Mouse (Mus musculus) gastrocnemius, postnatal 25 days (tissue): ENCODE results near the gene Zfp990. TPM values are rescaled to one million over a fixed set of nuclear protein-coding genes. Genes with fewer than 3 reads are reported as not detected.
"Not testable (repeated sequence)": the region's sequence is repeated elsewhere in the genome, so short reads cannot be mapped to it uniquely, and the experiment has no call there.

ENCODE experiments used
- DNase-seq: peaks from one replicate; pipeline ENCODE4 v3.0.0; 2022
- long read RNA-seq, 2 experiments: library from polyadenylated mRNA; stranded (forward); transcript quantifications; one replicate each; pipeline ENCODE4 v2.0.0; 2021
- total RNA-seq, 2 experiments: library from RNA; stranded (reverse); gene quantifications; 1 replicate in 1 of 2; 2 replicates in 1 of 2; pipeline ENCODE4 v1.2.3; 2021

The Zfp990 gene
- under 1 TPM; 0.15 to 0.19 TPM for total RNA-seq
- long read RNA-seq, experiment 1: 0 reads
- long read RNA-seq, experiment 2: 0 reads

DNA sequence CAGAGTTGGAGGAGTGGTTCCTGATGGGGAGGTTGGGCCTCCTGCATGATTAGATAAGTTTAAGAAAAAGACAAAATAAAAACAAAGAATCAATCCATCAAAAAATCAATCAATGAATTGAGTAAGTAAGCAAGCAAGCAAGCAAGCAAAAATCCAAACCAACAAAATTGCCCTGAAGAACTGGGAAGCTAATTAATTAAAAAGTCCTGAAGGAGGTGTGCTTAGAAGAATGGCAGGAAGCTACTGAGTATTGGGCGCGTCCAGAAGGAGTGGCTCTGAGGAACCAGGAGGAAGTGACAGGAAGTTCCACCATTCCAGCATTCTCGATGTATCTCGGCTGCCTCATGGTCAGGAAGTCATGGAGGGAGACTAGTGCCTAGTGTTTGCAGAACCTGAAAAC is at the start of gene Zfp990:
Zfp990 (plus strand) TSS at position 301 of the 400 bp plus-strand sequence.
- DNase-seq: not testable (repeated sequence)

DNA sequence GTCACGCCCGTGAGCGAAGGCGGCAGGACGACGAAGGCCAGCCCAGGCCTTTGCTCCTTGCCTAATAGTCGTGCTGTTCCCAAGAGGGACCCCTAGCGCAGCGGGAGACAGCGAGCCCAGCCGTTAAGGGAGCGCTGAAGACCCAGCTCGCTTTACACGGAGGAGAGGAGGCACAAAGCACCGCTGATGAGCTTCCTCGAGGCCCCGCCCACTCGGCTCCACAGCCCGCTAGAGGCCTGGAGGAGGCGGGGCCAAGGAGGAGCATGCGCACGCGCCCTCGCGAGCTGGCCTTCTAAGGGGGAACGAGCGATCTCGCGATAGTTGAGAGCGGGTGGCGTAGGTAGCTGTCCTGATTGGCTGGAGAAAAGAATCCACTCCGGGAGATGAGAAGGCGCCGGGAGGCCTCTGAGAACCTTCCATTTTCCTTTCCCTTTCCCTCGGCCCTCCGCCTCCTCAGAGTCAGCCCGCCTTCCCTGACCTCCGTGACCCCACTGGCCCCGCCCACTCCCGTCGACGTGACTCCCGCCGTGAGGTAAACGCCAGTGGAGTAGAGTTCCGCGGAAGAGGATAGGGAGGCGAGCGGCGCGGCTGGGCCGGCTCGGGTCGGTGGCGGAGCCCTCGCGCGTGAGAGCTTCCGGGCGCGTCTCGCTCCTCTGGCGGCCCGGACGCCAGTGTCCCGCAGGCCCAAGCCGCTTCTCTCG is 46.9 kb upstream of the Zfp990 start:
- DNase-seq: not testable (repeated sequence)

DNA sequence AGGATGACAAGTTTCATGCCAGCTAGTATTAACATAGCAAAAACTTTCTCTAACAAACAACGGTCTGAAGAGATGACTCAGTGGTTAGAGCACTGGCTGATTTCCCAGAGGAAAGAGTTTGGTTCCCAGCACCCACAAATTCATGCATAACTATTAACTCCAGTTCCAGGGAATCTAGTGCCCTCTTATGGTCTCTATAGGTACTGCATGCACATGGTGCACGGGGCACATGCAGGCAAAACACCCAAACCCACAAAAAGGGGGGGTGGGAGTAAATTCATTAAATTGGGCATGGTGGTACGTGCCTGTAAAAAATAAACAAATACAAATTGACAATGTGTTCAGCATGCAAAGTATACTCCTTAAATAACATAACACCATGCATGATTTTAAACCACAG is 32.4 kb upstream of the Zfp990 start:
- no peak for DNase-seq

DNA sequence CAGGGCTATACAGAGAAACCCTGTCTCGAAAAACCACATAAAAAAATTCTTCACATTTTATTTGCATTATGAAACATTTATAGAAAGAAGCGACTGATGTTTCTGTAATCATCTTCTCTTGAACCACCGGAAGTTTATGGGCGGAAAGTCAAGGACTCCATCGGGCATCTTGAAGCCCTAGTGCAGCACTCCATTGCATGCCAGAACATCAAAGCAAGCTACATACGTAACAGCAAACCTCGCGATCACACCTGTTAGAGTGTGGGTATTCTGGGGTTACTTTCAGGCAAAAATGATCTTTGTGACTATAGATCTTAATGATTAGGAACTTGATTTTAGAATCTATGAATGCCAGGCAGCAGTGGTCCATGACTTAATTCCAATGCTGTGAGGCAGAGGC is 29.9 kb upstream of the Zfp990 start:
- DNase-seq: not testable (repeated sequence)

DNA sequence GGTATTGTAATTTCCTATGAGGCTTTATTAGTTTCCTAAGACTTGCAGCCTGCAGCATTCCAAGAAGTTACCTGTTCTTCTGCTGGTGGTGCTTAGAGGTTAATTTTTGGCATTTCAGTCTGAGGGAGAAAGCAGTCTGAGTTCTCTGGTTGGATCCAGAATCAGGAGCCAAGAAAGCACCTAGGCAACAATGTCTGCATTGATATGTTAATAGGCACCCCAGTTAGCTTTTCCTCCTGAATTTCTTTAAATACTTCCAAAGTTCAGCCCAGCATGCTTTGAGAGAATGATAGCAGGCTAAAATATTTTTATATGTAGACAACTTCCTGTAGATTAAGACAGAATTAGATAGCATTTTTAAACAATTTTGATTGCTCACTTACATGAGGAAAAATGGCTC is 21.2 kb upstream of the Zfp990 start:
- DNase-seq: no peak

DNA sequence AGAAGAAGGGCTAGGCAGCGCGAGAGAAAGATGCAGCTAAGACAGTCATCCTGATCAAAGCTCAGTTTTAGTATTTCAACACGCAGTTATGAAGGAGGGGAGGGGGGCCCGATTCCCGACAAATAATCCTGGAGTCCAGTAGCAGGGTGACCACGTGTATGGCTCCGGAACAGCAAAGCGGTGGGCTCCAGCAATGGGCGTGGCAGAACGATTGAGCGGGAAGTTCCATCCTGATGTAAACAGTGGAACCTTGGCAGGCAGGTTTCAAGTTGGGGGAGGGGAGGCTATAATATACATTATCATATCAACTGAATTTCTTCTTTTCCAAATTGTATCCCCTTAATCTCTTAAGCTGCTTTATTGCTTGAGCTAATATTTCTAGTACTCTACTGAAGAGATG is 18.4 kb upstream of the Zfp990 start:
- DNase-seq: no peak

DNA sequence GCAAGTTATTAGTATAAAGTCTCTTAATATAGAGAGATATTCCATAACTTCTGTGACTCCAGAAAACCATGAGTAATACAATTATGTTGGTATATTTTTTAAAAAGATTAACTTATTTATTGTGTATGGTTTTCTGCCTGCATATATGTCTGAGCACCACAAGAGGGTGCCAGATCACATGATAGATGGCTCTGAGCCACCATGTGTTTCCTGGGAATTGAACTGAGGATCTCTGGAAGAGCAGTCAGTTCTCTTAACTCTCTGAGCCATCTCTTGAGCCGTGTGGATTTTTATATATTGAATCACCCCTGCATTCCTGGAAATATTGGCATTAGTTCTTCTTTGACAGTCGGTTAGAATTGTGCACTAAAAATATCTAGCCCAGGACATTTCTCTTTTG is 17.2 kb upstream of the Zfp990 start:
- not testable (repeated sequence) for DNase-seq

DNA sequence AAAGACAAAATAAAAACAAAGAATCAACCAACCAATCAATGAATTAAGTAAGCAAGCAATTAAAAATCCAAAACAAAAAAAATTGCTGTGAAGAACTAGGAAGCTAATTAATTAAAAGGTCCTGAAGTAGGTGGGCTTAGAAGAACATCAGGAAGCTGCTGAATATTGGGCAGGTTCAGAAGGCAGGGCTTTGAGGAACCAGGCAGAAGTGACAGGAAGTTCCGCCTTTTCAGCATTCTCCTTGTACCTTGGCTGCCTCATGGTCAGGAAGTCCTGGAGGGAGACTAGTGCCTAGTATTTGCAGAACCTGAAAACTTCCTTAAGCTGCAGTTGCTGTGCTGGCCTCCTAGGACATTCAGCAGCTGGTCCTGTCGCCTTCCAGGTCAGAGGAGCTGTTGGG is 4.1 kb downstream of the Zfp990 start:
- DNase-seq: not testable (repeated sequence)

DNA sequence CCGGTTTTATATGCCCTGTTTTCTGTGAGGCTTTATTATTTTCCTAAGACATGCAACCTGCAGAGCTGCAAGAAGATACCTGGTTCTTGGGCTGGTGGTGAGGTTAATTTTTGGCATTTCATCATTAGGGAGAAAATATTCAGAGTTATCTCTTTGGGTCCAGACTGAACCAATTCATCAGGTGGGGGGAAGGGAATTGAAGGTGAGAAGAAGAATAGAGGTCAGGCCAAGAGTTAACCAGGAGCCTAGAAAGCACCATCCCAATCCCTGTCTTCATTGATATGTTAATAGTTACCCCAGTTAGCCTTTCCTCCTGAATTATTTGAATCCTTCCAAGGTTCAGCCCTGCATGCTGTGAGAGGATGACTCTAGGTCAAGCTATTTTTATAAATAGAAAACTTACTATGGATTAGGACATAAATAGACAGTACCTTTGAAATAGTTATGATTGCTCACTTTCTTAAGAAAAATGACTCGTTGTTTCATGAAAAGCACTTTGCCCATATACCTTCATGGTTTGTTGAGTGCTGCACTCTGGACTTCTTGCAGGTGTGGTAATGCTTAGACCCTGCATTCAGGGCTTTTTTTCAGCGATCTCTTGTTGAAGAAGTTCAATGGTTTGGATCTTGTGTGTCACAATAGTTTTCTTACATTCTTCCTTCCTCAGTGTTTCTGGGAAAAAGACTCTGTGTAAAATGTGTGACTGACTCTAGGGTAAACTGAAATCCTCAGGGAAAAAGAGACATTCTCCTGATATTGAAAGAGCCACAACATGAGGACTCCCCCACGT is 5.4 kb downstream of the Zfp990 start:
- DNase-seq: not testable (repeated sequence)

DNA sequence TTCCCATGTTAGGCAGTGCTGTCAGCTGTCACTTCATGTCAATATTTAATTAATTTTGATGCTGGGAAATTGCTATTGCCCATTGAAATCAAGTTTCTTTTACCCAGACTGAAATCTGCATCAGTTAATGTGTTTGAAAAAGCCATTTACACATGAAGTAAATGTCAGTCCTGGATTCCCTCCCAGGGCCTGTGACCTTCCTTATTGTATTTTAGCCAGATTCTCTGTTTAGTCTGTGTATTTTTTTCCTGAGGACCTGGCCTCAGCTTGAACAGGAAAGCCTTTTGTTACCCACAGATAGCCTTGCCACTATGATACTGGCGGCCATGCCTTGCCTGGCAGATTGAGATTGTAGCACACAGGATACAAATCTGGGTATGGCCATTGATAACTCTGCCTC is 6.8 kb downstream of the Zfp990 start:
- not testable (repeated sequence) for DNase-seq

DNA sequence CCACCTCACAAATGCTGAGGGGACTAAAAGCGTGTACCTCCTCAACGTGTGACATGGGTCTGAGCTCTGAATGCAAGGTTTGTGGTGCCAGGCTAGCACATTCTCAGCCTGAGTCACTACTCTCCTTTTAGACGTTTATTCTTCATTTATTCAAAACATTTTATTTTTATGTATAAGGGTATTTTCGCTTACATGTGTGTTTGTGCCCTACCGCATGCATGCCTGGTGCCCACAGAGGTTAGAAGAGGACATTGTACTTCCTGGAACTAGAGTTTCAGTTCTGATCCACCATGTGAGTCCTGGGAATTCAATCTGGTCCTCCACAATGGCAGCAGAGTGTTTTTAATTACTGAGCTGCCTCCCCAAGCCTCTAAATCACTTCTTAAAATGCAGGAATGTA is 33.3 kb downstream of the Zfp990 start:
- DNase-seq: not testable (repeated sequence)

DNA sequence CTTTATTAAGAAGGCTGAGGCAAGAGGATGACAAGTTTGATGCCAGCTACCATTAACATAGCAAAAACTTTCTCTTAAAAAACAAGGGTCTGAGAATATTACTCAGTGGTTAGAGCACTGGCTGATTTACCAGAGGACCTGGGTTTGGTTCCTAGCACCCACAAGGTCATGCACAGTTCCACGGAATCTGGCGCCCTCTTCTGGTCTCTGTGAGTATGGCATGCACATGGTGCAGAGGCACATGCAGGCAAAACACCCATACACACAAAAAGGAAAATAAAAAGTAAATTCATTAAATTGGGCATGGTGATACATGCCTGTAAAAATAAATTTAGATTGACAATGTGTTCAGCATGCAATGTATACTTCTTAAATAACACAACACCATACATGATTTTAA is 34.5 kb downstream of the Zfp990 start:
- not testable (repeated sequence) for DNase-seq

DNA sequence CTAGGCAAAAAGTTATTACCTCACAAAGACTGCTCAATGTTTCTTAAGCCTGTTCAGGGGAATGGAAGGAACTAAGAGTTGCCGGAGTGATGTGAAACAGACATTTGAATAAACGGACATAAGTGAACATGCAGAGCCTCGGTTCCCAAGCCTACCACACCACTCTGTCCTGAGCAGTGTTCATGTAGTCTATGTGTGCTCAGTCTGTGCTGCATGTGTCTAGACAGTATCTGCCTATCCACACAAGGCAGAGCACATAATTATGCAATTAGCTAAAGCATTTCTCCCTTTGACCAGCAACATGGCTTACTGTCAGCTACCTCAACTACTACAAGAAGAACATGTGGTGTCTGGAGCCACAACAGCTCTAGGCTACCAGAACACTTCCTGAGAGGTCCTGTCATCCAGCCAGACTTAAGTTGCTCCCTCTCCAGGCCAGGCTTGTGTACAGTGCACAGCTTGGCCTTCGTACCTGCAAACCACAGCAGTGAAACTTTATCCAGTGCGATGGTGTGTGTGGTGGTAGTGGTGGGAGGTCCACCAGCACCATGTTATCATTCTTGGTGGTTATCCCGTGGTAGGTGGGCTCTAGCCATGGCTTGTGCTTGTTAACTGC is 35.3 kb downstream of the Zfp990 start:
- DNase-seq: not testable (repeated sequence)

GRCm38 (mm10) chr4:145546477-145546876 is 35.9 kb downstream of the Zfp990 start:
- not testable (repeated sequence) for DNase-seq

- DNase-seq: no peak
Observed at GRCm38 (mm10) chr4:145556680-145557079, 46.1 kb downstream of the Zfp990 start.

GRCm38 (mm10) chr4:145559505-145560099 is 49.0 kb downstream of the Zfp990 start:
- DNase-seq: no peak

GRCm38 (mm10) chr4:145564111-145564821 is 53.7 kb downstream of the Zfp990 start:
- DNase-seq: no peak

DNA sequence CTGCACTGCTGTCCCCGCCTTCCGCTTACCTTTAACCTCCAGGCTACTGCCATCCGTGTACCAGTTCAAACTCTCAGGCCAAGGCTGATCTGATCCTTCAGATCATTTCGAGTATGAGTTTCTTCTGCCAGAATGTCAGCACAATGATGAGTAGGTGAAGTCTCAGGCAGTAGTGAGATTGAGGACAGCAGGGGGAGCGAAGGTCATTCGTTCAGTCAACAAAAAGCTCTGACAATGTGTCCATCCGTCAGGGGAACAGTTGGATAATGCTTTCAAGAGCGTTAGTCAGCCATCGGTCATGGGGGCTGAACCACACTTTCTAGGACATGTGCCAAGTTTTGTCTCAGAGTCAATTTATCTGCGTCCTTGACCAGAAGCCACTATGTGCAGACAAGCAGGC is 59.9 kb downstream of the Zfp990 start:
- DNase-seq: not testable (repeated sequence)

GRCm38 (mm10) chr4:145576623-145577022 is 66.1 kb downstream of the Zfp990 start:
- DNase-seq: not testable (repeated sequence)

DNA sequence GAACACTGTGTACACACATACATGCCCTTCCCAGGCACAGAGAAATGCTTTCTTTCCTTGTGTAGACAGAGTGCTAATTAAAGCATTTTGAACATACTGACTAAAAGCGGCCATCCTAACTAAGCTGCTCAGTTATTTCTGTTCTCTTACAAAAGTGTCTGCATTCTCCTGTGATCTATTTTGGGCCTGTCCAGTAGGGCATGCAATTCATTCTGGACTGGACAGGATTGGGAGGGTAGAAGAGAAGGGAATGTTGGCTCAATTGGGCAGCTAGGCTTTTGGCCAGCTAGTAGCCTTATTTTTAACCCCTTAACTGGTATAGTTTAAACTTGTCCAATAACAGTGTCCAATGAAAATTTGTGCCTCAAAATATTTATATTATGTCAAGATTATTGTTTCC is 69.8 kb downstream of the Zfp990 start:
- DNase-seq: not testable (repeated sequence)

GRCm38 (mm10) chr4:145585078-145585477 is 74.5 kb downstream of the Zfp990 start, which contains the start of gene Gm13212:
TSS of gene Gm13212 (plus strand) at chr4:145585166.
- not testable (repeated sequence) for DNase-seq

- DNase-seq: not testable (repeated sequence)
Observed at GRCm38 (mm10) chr4:145586046-145586445, 75.5 kb downstream of the Zfp990 start.
